Comparison of ENCODE assay signal across 8 mouse cellular contexts in genomic region chr13:46419648-46420047, GRCm38 (mm10). TPM values are rescaled to one million over a fixed set of nuclear protein-coding genes. Genes with fewer than 3 reads are reported as not detected.
A peak's percentile ranks its signal among the peaks of the same experiment; 100 is the strongest.
DNase-seq lines count a peak whose midpoint lies in the region; ATAC-seq lines count a peak whose summit lies in the region.

No protein-coding gene starts in this region.

- H3K36me3 ChIP-seq in heart, embryonic 12.5 days, result peaks cover 15% of the 10 kb centered on the region
- 0 out of 2 replicates have a peak, but pooled peaks cover 2% of the 10 kb centered on the region for H3K36me3 ChIP-seq in heart, embryonic 16.5 days (ENCODE audit: control insufficient read depth, insufficient read depth)
- H3K36me3 ChIP-seq in midbrain, embryonic 12.5 days, result 0 out of 2 replicates have a peak, but pooled peaks cover 4% of the 10 kb centered on the region

- intact Hi-C loops in heart, postnatal 25 days (cut with DNase I), result loop anchor here (5.0 kb wide), 2 partner anchors 83 to 153 kb away; partner anchors contain the start of gene Cap2
- intact Hi-C loops in left cerebral cortex, postnatal 10 days (cut with DNase I), result loop anchor here (5.0 kb wide), 3 partner anchors 57 to 248 kb away; partner anchors contain the start of genes Cap2 and Fam8a1

- no peak for ATAC-seq in heart, embryonic 12.5 days (ENCODE audit: insufficient number of reproducible peaks, low FRiP score)
- no peak for ATAC-seq in heart, embryonic 16.5 days (replicated peaks; ENCODE audit: extremely low read depth, insufficient read depth, low FRiP score)
- ATAC-seq in midbrain, embryonic 12.5 days (ENCODE audit: low FRiP score, low read depth), result no peak

- 12% methylated on average over 7 of the region's 7 CpGs for WGBS in heart, embryonic 12.5 days
- 13% methylated on average over 7 of the region's 7 CpGs for WGBS in heart, embryonic 16.5 days
- 7% methylated on average over 7 of the region's 7 CpGs for WGBS in midbrain, embryonic 12.5 days

- peak overlapping the region; percentile 98 for H3K27ac ChIP-seq in heart, embryonic 12.5 days (ENCODE audit: poor library complexity, severe bottlenecking)
- H3K27ac ChIP-seq in brown adipose tissue, adult 24 weeks (replicated peaks; ENCODE audit: low read depth, low read length), result no peak overlapping the region
- peak overlapping the region; percentile 99 for H3K27ac ChIP-seq in heart, embryonic 16.5 days (ENCODE audit: low read length)
- peak overlapping the region; percentile 42; the same call in 1 of the 2 replicates for H3K27ac ChIP-seq in midbrain, embryonic 12.5 days (replicated peaks)

- peak overlapping the region; percentile 79 for H3K4me3 ChIP-seq in heart, embryonic 12.5 days
- H3K4me3 ChIP-seq in brown adipose tissue, adult 24 weeks (ENCODE audit: insufficient read depth, low read depth, low read length), result peak overlapping the region; percentile 25; the same call in 1 of the 2 replicates
- peak overlapping the region; percentile 85 for H3K4me3 ChIP-seq in heart, embryonic 16.5 days (ENCODE audit: low read length)
- H3K4me3 ChIP-seq in midbrain, embryonic 12.5 days, result peak overlapping the region; percentile 67

- H3K4me2 ChIP-seq in heart, embryonic 12.5 days, result peak overlapping the region; percentile 70
- H3K4me2 ChIP-seq in heart, embryonic 16.5 days (ENCODE audit: low read depth, low read length), result 0 out of 2 replicates have a peak overlapping the region, but pooled peaks have one; percentile 25
- H3K4me2 ChIP-seq in midbrain, embryonic 12.5 days (replicated peaks), result peak overlapping the region; percentile 87

- peak overlapping the region; percentile 97 for H3K9ac ChIP-seq in heart, embryonic 12.5 days
- H3K9ac ChIP-seq in heart, embryonic 16.5 days (ENCODE audit: low read length), result peak overlapping the region; percentile 97
- peak overlapping the region; percentile 81 for H3K9ac ChIP-seq in midbrain, embryonic 12.5 days (replicated peaks)

- H3K27me3 ChIP-seq in heart, embryonic 12.5 days (replicated peaks), result no peaks in the 10 kb centered on the region
- H3K27me3 ChIP-seq in heart, embryonic 16.5 days (ENCODE audit: control insufficient read depth, insufficient read depth, low read length), result no peaks in the 10 kb centered on the region
- 0 out of 2 replicates have a peak, but pooled peaks cover 5% of the 10 kb centered on the region for H3K27me3 ChIP-seq in midbrain, embryonic 12.5 days

- H3K4me1 ChIP-seq in heart, embryonic 12.5 days (replicated peaks), result peaks cover 12% of the 10 kb centered on the region; the same call in 1 of the 2 replicates
- H3K4me1 ChIP-seq in brown adipose tissue, adult 24 weeks (ENCODE audit: control insufficient read depth, insufficient read depth, insufficient read length, low read length), result no peaks in the 10 kb centered on the region
- H3K4me1 ChIP-seq in heart, embryonic 16.5 days (ENCODE audit: control insufficient read depth, insufficient read depth, low read length), result no peaks in the 10 kb centered on the region
- peaks cover 21% of the 10 kb centered on the region for H3K4me1 ChIP-seq in midbrain, embryonic 12.5 days

- no peaks in the 10 kb centered on the region for H3K9me3 ChIP-seq in heart, embryonic 12.5 days (replicated peaks)
- H3K9me3 ChIP-seq in heart, embryonic 16.5 days (replicated peaks; ENCODE audit: control insufficient read depth, low read length), result no peaks in the 10 kb centered on the region
- H3K9me3 ChIP-seq in midbrain, embryonic 12.5 days, result no peaks in the 10 kb centered on the region

- no peak for DNase-seq in heart, postnatal 25 days (ENCODE audit: low spot score)
- no peak for DNase-seq in right cerebral cortex, adult 18-20 months
- no peak for DNase-seq in gastrocnemius, postnatal 10 days
- DNase-seq in left cerebral cortex, postnatal 10 days (ENCODE audit: extremely low spot score in 1 of 2, low spot score in 2 of 2), result no peak

RNA-seq across cellular contexts. Expression of gene Rbm24, which starts 1.4 kb away (rescaled TPM):
- 73.3 and 73.4 TPM in 2 replicates for polyA plus RNA-seq in heart, embryonic 12.5 days (2016; fragmentation: Nextera tagmentation; extraction: Ambion mirVana)
- 100 to 1,000 TPM; 188 to 202 TPM for total RNA-seq in heart, postnatal 25 days (2021)
- 1.3 and 3.7 TPM in 2 replicates for polyA plus RNA-seq in brown adipose tissue, adult 24 weeks (2012; ENCODE audit: insufficient read depth, insufficient read length, missing spikeins)
- 50.7 and 53.4 TPM in 2 replicates for polyA plus RNA-seq in heart, embryonic 16.5 days (2015; fragmentation: Nextera tagmentation; extraction: Ambion mirVana)
- polyA plus RNA-seq in midbrain, embryonic 12.5 days (2016; fragmentation: Nextera tagmentation; extraction: Ambion mirVana), result 2.9 and 3.1 TPM in 2 replicates
- 100 to 1,000 TPM; 170 to 193 TPM for total RNA-seq in gastrocnemius, postnatal 10 days (2021)
- 10 to 100 TPM; 26.7 to 29.5 TPM for total RNA-seq in left cerebral cortex, postnatal 10 days (2021)

Comparison
In these comparisons a context has a peak if more than half of its experiments do, and no peak if none do; other contexts are left out.
1. H3K4me2 ChIP-seq: peak in every context shown above with its lines; median percentile 87 in midbrain, embryonic 12.5 days; 70 in heart, embryonic 12.5 days; 25 in heart, embryonic 16.5 days.
2. H3K4me3 ChIP-seq: peak in every context shown above with its lines; median percentile 85 in heart, embryonic 16.5 days; 79 in heart, embryonic 12.5 days; 67 in midbrain, embryonic 12.5 days; 25 in brown adipose tissue, adult 24 weeks.
3. RNA of gene Rbm24, which starts 1.4 kb away (polyA plus RNA-seq): 73.3 to 73.4 TPM in heart, embryonic 12.5 days and 50.7 to 53.4 TPM in heart, embryonic 16.5 days; 1.3 to 3.7 TPM in brown adipose tissue, adult 24 weeks and 2.9 to 3.1 TPM in midbrain, embryonic 12.5 days; every median in the first group is over 10 times any median in the second.
4. Peak in every context shown above with its lines, with median percentiles within 50 percentile points of each other: H3K9ac ChIP-seq.